Mouse (Mus musculus) CH12.LX (cell line): Measurements from ENCODE around the gene Arhgef17. TPM values are rescaled to one million over a fixed set of nuclear protein-coding genes. Genes with fewer than 3 reads are reported as not detected.

Experiments used
- DNase-seq: peaks from one replicate; pipeline ENCODE4 v3.0.0-alpha.2; 2013; ENCODE audit errors: extremely low read depth
- H3K27ac ChIP-seq: 2 replicates; pipeline ENCODE4 v1.5.1; 2012; ENCODE audit warnings: low read depth, mild to moderate bottlenecking, control low read depth, moderate library complexity; ENCODE audit not compliant: insufficient read depth
- H3K27me3 ChIP-seq: replicated peaks from 2 replicates; pipeline ENCODE3; 2012; ENCODE audit warnings: inconsistent platforms
- H3K36me3 ChIP-seq, 2 experiments: replicated peaks in 1 of 2; 2 replicates each; pipeline versions ENCODE3 to v1.6.1; 2012; ENCODE audit warnings: inconsistent platforms in 1 of 2, low read length in 1 of 2, mild to moderate bottlenecking in 1 of 2, mixed read lengths in 1 of 2, moderate library complexity in 1 of 2; ENCODE audit not compliant: control insufficient read depth in 1 of 2, insufficient read depth in 1 of 2
- H3K4me1 ChIP-seq, 2 experiments: 2 replicates each; pipeline ENCODE4 v1.6.1; 2012; ENCODE audit warnings: inconsistent platforms in 1 of 2, moderate library complexity in 1 of 2; ENCODE audit not compliant: insufficient read depth in 2 of 2, control insufficient read depth in 1 of 2
- H3K4me2 ChIP-seq: 2 replicates; pipeline ENCODE4 v1.6.1; 2012; ENCODE audit warnings: low read depth, mild to moderate bottlenecking, control low read depth; ENCODE audit not compliant: poor library complexity, insufficient read depth, severe bottlenecking
- H3K4me3 ChIP-seq, 3 experiments: fragments of 150-350 bp in 1 of 3; sonication (generic) in 1 of 3; replicated peaks in 1 of 3; 2 replicates each; pipeline versions ENCODE3 to v1.5.1; 2011 to 2012; ENCODE audit warnings: low read depth in 2 of 3, low read length in 2 of 3, mild to moderate bottlenecking in 2 of 3, moderate library complexity in 2 of 3, control low read depth in 1 of 3, improper control_type of control experiment in 1 of 3, inconsistent platforms in 1 of 3, mixed read lengths in 1 of 3; ENCODE audit not compliant: poor library complexity in 1 of 3
- H3K79me2 ChIP-seq: replicated peaks from 2 replicates; pipeline ENCODE4 v1.6.1; 2012; ENCODE audit warnings: mild to moderate bottlenecking, moderate library complexity; ENCODE audit not compliant: control insufficient read depth, poor library complexity, insufficient read depth, severe bottlenecking; ENCODE audit errors: extremely low read depth
- H3K9ac ChIP-seq: 2 replicates; pipeline ENCODE4 v1.6.1; 2012; ENCODE audit warnings: low read depth, mild to moderate bottlenecking, control low read depth, moderate library complexity; ENCODE audit not compliant: insufficient read depth
- H3K9me3 ChIP-seq: replicated peaks from 2 replicates; pipeline ENCODE3; 2012; ENCODE audit warnings: low read length, inconsistent platforms, mixed read lengths
- ELF1 ChIP-seq: IDR thresholded peaks from 2 replicates; pipeline ENCODE4 v1.6.1; 2014; ENCODE audit warnings: low read depth, mild to moderate bottlenecking, inconsistent platforms, low read length, improper control_type of control experiment
- IRF4 ChIP-seq: IDR thresholded peaks from 2 replicates; pipeline ENCODE4 v1.6.1; 2014; ENCODE audit warnings: low read depth, mild to moderate bottlenecking, inconsistent platforms, low read length, improper control_type of control experiment
- JUND ChIP-seq: conservative IDR thresholded peaks from 2 replicates; pipeline ENCODE4 v1.6.1; 2011; ENCODE audit warnings: low read depth, low read length, improper control_type of control experiment
- MAFK ChIP-seq: IDR thresholded peaks from 2 replicates; pipeline ENCODE4 v1.6.1; 2011; ENCODE audit warnings: low read length, improper control_type of control experiment; ENCODE audit not compliant: insufficient replicate concordance
- MXI1 ChIP-seq: IDR thresholded peaks from 2 replicates; pipeline ENCODE4 v1.6.1; 2011; ENCODE audit warnings: mild to moderate bottlenecking, low read depth, low read length, improper control_type of control experiment
- MYC ChIP-seq: IDR thresholded peaks from 2 replicates; pipeline ENCODE4 v1.6.1; 2011; ENCODE audit warnings: low read depth, mild to moderate bottlenecking, improper control_type of control experiment, low read length
- NELFE ChIP-seq: IDR thresholded peaks from 2 replicates; pipeline ENCODE4 v1.6.1; 2011; ENCODE audit warnings: low read depth, low read length, improper control_type of control experiment
- RCOR1 ChIP-seq: conservative IDR thresholded peaks from 2 replicates; pipeline ENCODE4 v1.6.1; 2012; ENCODE audit warnings: low read depth, mild to moderate bottlenecking, inconsistent platforms, low read length, improper control_type of control experiment
- SMC3 ChIP-seq: IDR thresholded peaks from 2 replicates; pipeline ENCODE4 v1.6.1; 2011; ENCODE audit warnings: low read depth, low read length, improper control_type of control experiment
- USF1 ChIP-seq: IDR thresholded peaks from 2 replicates; pipeline ENCODE4 v1.6.1; 2014; ENCODE audit warnings: low read depth, mild to moderate bottlenecking, inconsistent platforms, low read length, improper control_type of control experiment
- USF2 ChIP-seq: conservative IDR thresholded peaks from 2 replicates; pipeline ENCODE4 v1.6.1; 2011; ENCODE audit warnings: low read depth, low read length, improper control_type of control experiment
- ZMIZ1 ChIP-seq: IDR thresholded peaks from 2 replicates; pipeline ENCODE4 v1.6.1; 2012; ENCODE audit warnings: low read depth, mild to moderate bottlenecking, inconsistent platforms, low read length, improper control_type of control experiment
- dilution Hi-C: fragments of 300-500 bp; cut with MboI; formaldehyde crosslinking; loops from 2 replicates; pipeline ENCODE4 v1.14.3; 2020; ENCODE audit warnings: low sequenced_read_pairs; ENCODE audit not compliant: extremely low pct_unique_long_range_greater_than_20kb, extremely low pct_ligation_motif_present
- in situ Hi-C: fragments of 300-500 bp; cut with MboI; formaldehyde crosslinking; loops from 3 replicates; pipeline ENCODE4 v1.14.3; 2019; ENCODE audit warnings: low sequenced_read_pairs, low pct_ligation_motif_present, low pct_unique_long_range_greater_than_20kb, mixed read lengths
- polyA plus RNA-seq: library from polyadenylated mRNA; unstranded; fragments of >175 nt; gene quantifications from 2 replicates; pipeline ENCODE4 v1.2.1, GENCODE M21; 2012; ENCODE audit warnings: low read depth; ENCODE audit not compliant: insufficient read length
- total RNA-seq, 2 experiments: library from RNA; depleted of rRNA; stranded (reverse); fragments of 300-350 nt in 1 of 2; fragments of >200 nt in 1 of 2; gene quantifications; 2 replicates each; pipeline ENCODE4 v1.2.3; 2012 to 2014

The Arhgef17 gene
- total and polyA plus RNA-seq, 3 experiments = 2.3 to 6.7 (median 5.6) TPM

GRCm38 (mm10) chr7:100950031-100950430 lies 18.1 kb upstream of the Arhgef17 start:
- DNase-seq = no peak
- Histone ChIP-seq H3K9me3 (no peaks in the 10 kb centered on the region), H3K4me2 (no peak overlapping the region), H3K36me3 (no peaks in the 10 kb centered on the region), H3K9ac (no peak overlapping the region)
- in situ Hi-C loops = no loop called here
- dilution Hi-C loops = no loop called here
- no peak for TF ChIP-seq NELFE
- no peak for TF ChIP-seq RCOR1
- TF ChIP-seq ELF1 = no peak
- no peak for TF ChIP-seq MXI1
- TF ChIP-seq JUND = no peak
- TF ChIP-seq USF1 = no peak
- TF ChIP-seq MAFK = no peak
- TF ChIP-seq ZMIZ1 = no peak
- TF ChIP-seq, all 38 proteins: peak for 0
- peaks cover 10 to 18% of the 10 kb centered on the region in 2 experiments for H3K4me1 ChIP-seq
- H3K27me3 ChIP-seq = no peaks in the 10 kb centered on the region
- no peaks in the 10 kb centered on the region for H3K79me2 ChIP-seq
- no peak overlapping the region for H3K27ac ChIP-seq
- no peak overlapping the region for H3K4me3 ChIP-seq

DNA sequence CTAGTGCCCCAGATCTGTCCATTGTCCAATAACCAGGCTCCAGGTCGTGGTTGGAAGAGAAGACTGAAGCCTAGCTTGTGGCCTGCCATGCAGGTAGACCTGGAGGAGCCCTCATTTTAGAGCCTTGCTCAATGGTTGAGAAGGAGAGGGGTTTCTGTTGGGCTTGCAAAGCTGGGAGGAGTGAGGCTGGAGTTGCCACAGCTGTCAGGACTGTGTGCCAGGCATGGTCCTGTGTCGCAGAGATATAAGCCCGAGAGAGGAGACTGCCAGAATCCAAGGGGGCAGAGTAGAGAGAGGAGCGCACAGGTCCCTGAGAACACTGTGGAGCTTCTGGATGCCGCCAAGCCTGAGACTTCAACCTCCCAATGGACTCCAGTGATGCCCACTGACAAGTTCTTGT lies 12.8 kb upstream of the Arhgef17 start:
- DNase-seq = no peak
- H3K27me3 ChIP-seq = no peaks in the 10 kb centered on the region
- H3K79me2 ChIP-seq = no peaks in the 10 kb centered on the region
- no peaks in the 10 kb centered on the region for H3K36me3 ChIP-seq
- TF ChIP-seq SMC3 = no peak
- no peak overlapping the region for H3K4me3 ChIP-seq
- no peaks in the 10 kb centered on the region for H3K9me3 ChIP-seq
- no peak overlapping the region for H3K4me2 ChIP-seq
- H3K9ac ChIP-seq = no peak overlapping the region
- dilution Hi-C loops = no loop called here
- H3K27ac ChIP-seq = no peak overlapping the region
- in situ Hi-C loops = no loop called here
- H3K4me1 ChIP-seq = peaks cover 14 to 33% of the 10 kb centered on the region in 2 experiments

DNA sequence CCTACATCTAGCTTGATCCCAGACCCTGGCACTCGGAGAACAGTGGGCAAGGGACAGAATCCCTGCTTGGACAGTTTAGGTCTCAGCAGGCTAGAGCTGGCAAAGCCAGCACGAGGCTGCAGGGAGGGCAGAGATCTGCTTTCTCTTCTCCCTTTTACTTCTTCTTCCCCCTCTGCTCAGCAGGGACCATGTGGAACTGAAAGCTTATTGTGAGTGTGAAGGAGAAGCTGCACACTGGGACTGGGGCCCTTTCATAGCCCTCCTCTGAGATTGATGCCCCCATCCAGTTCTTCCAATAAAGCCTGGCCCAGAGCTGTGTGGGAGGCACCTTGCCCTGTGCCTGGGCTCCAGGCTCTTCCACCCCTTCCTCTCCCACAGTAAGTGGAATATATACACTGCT lies 12.4 kb upstream of the Arhgef17 start:
- peak overlapping the region; percentile 73 for H3K27ac ChIP-seq
- dilution Hi-C loops (no loop called here), in situ Hi-C loops (no loop called here)
- H3K4me3 ChIP-seq = peak overlapping the region in 1 of 3 experiments; percentile 6
- H3K27me3 ChIP-seq = no peaks in the 10 kb centered on the region
- H3K36me3 ChIP-seq = no peaks in the 10 kb centered on the region
- peak overlapping the region; percentile 37; the same call in 1 of the 2 replicates for H3K9ac ChIP-seq
- H3K79me2 ChIP-seq = no peaks in the 10 kb centered on the region
- H3K4me1 ChIP-seq = peaks cover 14 to 28% of the 10 kb centered on the region in 2 experiments
- H3K9me3 ChIP-seq = no peaks in the 10 kb centered on the region
- peak; percentile 53 for DNase-seq
- no peak overlapping the region for H3K4me2 ChIP-seq
- no peak for TF ChIP-seq SMC3
- 0 out of 2 replicates have a peak, but pooled peaks have one; percentile 31 for TF ChIP-seq IRF4
- no peak for TF ChIP-seq USF2
- TF ChIP-seq MYC = 0 out of 2 replicates have a peak, but pooled peaks have one; percentile 27
